Mouse (Mus musculus): ENCODE measurements around the gene Prpsap2. TPM values are rescaled to one million over a fixed set of nuclear protein-coding genes. Genes with fewer than 3 reads are reported as not detected.

The Prpsap2 gene
- total RNA-seq, 4 experiments from 2014 or later: 45.1 to 52.9 (median 48.2) TPM

DNA sequence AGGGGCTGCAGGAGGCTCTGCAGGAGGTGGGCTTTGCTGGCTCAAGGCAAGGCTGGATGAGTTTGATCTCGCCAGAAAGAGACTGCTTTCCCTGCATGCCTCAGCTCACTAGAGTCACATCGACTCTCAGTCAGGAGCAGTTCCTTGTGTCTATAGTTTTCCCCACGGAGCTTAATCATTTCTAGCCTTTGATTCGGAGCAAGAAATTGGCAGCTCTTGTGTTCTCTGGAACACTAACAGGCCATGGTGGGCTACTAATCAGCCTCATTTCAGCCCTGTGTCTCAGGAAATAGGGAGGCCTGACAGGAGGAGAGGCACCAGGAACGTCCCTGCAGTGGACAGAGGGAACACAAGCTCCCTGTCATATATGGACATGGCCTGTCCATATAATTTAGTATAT is 43.9 kb downstream of the Prpsap2 start:
- DNase-seq (ENCODE audit: low spot score in 2 of 2): no peak

DNA sequence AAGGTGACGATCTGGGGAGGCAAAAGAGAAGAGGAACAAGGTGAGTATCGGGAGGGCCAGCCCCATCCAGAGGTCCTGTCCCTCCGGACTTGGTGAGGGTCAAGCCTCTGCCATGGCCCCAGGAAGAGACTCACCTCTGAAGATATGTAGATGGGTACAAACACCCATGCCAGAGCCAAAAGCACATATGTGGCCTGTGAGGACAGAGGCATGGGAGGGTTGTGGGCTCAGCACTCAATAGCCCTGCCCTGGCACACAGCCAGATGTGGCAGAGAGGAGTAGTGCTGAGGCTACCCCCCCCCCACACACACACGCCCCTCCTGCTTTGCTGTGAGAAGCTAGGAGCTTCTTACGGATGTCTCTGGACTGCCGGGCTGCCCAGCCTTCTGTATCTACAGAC is 46.8 kb downstream of the Prpsap2 start:
- DNase-seq (ENCODE audit: low spot score in 2 of 2): no peak

DNA sequence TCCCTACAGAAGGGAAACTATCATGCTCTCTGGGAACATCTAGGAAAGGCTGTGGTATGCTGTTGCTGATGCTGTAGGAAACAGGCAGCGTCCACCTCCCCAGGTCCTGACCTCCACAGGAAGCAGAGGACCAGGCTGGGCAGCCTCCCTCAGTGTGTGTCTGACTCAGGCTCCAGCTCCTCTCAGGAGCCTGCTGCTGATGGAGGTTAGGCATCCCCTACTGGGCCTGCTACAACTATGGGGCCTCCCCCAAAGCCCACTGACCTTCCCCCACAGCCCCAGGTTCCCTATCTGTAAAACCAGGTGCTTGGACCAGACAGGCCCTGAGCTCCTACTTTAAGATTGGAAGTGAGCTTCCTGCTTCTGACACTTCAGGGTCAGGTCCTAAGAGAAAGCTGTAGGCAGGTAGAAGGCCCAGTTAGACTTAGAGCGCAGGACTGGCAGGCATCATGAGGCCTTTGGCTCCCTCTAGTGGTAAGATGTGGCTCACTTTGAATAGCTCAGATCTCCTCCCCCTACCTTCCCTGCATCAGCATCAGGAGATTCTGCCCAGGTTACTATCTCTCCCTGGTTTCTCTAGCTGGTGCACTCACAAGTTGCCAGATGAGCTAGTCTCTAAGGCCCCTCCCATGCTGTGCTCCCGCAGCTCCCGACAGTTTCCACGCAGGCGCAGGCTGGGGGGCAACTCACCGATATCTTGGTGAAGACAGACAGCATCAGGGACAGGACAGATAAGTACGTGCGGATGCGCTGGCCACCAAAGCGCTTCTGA is 47.4 kb downstream of the Prpsap2 start:
- DNase-seq (ENCODE audit: low spot score in 2 of 2): peak; percentile 48 to 77

DNA sequence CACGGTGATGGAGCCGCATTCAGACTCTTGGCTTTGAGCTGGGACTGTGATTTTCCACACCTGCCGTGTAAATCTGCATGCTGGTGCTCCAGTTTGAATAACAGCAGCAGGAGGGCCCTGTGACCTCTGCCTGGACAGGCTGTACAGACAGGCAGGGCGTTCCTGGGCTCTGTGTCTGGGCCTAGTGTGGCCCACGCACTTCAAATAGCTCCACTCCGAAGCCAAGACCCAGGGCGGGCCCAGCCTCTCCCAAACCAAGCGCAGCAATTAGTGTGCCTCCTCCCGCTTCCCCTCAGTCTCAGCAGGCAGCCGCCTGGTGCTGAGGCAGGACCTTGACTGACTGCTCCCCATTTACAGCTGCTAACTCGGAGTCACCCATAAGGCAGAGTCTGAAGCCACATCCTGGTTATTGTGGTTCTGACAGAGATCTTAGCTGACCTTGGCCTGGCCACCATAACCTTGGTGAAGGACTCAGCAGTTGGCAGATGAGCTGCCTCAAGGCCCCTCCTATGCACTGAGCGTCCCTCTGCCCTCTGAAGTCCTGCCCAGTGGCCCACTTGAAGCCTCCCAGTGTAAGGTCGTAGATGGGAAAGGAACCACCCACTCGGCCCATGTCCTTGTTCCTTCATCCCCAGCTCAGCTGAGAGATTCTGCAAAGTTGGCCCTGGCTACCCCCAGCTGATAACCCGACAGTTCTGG is 48.6 kb downstream of the Prpsap2 start:
- no peak for DNase-seq (ENCODE audit: low spot score in 2 of 2)

DNA sequence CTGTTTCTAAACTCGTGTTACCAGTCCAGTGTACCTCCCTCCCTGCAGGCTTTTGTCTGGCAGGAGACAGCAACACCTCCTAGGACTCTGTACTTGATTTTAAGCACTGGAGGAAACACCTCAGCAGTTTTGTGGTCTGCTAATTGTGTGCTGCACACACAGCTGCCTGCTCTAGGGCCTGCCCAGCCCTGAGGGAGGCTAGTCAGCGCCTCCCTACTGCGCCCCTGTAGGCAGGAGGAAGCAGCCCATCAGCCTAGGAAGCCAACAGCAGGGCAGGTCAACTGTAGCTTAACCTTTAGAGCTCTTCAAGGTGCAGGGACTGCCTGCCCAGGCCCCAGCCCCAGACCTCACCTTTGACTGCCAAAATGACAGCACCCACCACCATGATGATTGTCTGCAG is 53.0 kb downstream of the Prpsap2 start:
- no peak for DNase-seq (ENCODE audit: low spot score in 2 of 2)

DNA sequence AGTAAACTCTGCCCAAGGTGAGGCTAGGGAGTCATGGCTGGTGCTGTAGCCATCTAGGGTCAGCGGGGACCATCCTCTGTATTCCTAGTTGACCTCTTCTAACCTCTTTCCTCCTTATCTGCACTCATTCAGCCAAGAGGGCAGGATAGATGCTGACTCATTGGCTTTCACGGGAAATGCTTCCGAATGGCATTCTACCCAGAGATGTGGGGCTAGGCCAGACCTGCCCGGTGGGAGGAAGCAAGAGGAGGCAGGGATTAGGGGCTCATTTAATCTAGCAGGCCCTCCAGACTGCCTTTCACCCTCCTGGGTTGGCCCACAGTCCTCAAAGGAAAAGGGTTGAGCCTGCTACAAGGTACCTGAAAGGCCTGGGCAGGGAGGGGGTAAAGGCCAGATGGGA is 55.7 kb downstream of the Prpsap2 start:
- no peak for DNase-seq (ENCODE audit: low spot score in 2 of 2)

DNA sequence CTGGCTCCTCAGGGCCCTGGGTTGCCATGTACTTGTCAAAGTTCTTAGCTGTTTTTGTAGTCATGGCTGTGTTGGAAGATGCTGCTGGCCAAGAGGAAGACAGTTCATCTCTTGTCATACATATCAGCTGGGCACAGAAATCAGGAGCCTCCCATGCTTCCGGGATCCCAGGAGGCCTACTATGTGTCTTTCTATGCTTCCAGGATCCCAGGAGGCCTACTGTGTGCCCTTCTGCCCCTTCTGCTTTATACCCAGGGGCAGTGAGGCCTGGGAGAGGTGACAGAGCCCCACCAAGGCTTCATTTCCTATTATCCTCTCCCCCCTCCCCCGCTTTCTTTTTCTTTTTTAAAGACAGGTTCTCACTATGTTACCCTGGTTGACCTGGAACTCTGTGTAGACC is 56.3 kb downstream of the Prpsap2 start:
- DNase-seq (ENCODE audit: low spot score in 2 of 2): no peak

DNA sequence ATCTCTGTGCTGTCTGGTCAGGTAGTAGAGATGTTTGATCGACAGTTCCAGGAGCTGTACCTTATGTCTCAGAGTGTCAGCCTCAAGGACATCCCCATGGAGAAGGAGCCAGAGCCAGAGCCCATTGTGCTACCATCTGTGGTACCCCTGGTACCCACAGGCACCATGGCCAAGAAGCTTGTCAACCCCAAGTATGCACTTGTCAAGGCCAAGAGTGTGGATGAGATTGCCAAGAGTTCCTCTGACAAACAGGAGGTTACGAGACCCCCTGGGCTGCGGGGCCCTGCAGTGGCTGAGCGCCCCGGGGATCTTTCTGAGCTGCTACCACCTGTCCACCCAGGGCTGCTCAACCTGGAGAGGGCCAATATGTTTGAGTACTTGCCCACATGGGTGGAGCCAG is 59.4 kb downstream of the Prpsap2 start:
- no peak for DNase-seq (ENCODE audit: low spot score in 2 of 2)

DNA sequence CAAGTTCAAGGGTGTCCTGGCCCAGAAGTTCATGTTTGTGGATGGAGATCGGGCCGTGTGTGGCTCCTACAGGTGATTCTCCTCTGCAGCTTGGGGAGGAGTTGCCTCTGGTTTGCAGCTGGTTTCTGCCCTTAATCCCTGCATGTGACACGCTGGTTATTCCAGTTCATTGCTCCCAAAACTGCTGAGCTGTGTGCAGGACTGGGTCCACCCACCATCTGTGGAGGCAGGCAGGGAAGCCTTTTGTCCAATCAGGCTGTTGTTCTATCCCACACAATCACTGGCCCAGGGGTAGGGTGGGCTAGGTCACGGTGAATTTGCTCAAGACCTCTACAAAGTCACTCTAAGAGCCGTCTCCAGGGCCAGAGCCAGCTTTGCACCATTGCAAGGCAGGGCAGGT is 60.2 kb downstream of the Prpsap2 start:
- no peak for DNase-seq (ENCODE audit: low spot score in 2 of 2)

DNA sequence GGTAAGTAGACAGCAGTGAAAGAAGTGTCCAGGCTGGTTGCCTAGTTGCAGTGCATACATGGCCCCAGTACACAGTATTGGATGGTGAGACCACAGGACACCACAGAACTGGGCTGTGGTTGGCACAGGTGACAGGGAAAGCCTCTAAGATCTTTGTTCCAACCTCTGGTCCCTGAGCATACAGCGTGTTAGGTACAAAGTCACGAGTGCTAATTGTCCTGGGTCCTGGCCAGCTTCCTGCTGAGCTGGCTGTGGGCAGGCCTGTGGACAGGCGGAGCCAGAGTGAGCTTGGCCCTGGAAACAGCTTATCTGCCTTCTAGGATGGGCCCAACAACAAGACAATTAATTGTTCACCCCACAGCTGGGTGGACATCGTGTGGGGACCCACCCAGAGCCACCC is 62.0 kb downstream of the Prpsap2 start:
- DNase-seq (ENCODE audit: low spot score in 2 of 2): no peak

DNA sequence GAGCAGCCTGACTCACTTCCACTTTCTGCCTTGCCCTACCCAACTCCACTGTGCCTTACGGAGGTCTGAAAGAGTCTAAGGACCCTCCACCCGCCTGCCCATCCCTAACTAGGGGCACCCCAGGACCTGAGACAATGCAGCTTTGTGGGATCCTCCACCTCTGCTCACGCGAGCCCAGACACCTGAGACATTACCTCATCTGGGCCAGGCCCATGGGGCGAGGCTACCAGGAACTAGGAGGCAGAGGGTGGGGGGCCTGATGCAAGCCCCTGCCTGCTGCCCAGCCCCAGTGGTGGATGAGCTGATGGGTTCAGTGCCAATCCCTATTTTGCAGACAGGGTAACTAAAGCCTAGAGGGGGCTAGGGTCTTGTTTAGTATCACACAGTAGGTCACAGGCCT is 62.4 kb downstream of the Prpsap2 start:
- no peak for DNase-seq (ENCODE audit: low spot score in 2 of 2)

DNA sequence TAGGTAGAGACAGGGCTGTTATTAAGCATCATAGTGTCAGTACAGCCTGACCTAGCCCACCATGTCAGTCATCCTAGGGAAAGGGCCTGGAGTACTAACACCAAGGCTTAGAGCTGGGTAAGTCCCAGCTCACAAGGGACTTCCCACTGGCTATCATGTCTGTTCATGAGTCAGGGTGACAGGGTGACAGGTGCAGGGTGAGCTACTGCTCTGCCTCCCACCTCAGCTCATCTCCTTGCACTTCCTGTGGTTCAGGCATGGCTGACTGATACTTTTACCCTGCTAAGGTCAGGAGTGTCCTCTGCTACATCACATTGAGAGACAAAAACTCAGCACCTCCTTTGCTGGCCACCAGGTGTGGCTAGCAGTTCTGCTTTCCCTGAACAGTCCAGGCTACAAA is 63.0 kb downstream of the Prpsap2 start:
- DNase-seq (ENCODE audit: low spot score in 2 of 2): no peak

DNA sequence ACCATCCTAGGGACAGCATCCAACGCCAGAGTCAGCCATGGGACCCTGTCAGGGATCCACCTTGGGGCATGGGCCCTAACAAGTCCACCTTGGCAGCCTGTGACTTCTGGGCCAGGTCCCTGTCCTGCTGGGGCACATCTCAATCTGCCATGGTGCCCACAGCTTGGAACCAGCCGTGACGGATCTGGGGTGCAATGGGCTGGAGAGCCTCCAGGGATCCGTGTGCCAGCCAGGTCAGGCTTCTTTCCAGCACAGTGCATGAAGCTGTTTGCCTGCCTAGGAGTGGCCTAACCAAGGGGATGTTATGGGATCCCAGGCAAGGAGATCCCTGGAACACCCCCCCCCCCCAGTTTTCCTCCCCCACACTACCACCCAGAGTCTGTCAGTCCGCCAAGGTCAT is 68.9 kb downstream of the Prpsap2 start:
- DNase-seq (ENCODE audit: low spot score in 2 of 2): no peak

DNA sequence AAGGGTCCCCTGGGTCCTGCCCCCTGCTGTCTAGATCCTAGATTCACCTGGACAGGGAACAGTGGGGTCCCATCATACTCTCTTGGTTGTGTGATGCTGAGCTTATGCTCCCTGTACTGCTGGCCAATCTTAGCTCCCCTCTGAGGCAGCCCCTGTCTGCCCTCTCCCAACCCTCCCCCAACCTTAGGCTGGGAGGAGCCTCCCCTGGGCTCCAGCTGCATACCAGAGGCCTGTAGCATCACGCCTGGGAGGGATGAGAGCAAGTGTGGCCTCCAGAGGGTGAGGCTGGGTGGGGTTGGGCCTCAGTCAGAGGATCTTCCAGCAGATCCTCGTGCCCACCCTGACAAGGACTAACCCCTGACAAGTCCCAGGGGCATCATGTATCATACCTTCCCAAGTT is 74.3 kb downstream of the Prpsap2 start:
- DNase-seq (ENCODE audit: low spot score in 2 of 2): no peak

DNA sequence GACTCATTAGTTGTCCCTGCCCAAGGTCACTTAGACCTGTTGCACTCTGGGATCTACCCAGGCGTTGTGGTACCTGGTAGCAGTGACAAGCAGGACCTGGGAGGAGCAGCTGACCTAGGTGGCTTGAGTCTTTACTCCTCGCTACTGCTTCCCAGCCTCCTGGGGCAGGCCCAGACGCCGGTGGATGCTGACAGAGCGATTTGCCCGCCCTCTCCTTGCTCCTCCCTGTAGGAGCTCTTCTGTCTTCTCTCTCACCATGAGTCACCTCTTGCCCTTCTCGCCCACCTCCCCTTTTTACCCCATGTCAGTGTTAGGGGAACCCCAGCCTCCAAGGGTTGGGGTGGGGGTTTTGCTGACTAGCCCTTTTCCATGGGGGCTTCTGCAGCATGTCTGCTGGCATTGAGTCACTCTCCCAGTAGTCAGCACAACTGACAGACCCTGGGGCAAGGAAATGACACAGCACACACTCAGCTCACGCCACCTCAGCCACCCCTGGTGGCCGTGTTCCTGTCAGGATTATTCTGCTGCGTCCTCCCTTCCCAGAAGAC is 74.9 kb downstream of the Prpsap2 start:
- no peak for DNase-seq (ENCODE audit: low spot score in 2 of 2)

DNA sequence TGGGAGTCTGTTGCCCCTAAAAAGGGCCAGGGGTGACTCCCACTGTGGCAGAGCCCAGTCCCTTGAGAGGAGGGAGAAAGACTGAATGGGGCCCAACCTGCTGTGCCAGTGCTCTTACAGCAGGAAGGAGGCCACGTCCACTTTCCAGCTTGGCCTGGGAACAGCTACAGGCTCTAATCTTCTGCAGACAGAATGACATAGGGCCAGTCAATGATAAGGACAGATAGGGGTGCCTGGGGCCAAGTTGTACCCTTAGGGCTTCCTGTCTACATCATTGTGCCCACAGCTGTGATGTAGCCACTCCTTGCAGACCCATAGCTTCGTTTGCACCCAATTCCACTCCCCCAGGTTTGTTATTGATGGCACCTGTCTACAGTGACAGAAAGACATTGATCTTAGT is 75.7 kb downstream of the Prpsap2 start:
- DNase-seq (ENCODE audit: low spot score in 2 of 2): no peak

DNA sequence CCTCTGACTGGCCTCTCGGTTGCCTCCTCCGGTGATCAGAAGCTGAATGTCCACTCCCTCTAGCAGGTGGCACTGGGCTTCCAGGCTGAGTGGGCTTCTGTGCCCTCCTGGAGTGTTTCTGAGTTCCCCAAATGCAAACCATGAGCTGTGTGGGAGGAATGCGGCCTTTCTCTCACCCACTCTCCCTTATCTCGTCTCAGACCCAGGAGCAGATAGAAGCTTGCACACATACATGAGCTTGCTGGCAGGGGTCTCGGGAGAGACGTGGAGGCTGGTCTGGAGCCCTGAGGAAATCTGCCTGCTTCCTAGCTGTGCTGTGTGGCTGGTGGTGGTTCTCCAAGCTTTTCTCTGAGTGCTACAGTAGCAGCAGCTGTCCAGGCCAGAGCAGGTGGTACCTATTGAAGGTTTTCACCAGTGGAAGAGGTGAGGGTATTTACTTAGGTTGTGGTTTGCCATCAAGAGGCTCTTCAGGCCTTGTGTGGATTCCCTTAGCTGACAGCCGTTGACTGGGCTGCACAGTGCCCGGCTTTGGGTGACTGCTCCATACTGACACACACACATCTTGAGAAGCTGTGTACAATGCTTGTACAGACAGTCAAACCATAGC is 76.7 kb downstream of the Prpsap2 start:
- no peak for DNase-seq (ENCODE audit: low spot score in 2 of 2)

DNA sequence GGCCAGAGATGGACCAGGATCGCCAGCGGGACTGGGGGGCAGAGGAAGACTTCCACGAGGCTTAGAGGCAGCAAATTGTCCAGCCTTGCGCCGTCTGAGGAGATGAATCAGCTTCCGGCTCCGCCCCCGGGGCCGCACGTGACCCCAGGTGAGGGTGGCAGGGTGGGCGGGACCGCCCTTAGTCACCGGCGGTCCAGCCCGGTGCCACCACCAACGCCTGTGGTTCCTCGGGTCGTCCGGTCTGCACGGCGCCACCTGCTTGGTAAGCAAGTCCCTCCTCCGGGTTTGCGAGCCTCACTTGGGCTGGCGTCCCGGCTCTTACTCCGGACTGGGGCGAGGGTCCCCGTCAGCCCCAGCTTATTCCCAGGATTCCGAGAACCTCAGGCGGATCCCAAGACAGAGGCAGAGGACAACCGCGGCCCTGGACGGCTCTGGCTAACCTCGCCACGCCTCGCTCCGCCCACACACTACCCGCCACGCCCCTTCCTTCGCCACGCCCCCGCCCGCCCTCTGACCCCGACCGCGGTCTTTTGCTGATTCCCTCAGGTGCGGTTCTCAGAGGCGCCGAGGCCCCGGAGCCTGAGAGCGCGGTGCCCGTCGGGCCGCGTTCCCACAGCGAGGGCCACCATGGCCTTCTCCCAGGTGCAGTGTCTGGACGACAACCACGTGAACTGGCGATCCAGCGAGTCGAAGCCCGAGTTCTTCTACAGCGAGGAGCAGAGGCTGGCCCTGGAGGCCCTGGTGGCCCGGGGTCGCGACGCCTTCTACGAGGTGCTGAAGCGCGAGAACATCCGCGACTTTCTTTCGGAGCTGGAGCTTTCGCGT is 77.8 kb downstream of the Prpsap2 start, which contains the start of gene Fam83g:
Gene Fam83g, plus strand, starts transcription at position 185 of the 825 bp plus-strand sequence.
- no peak for DNase-seq (ENCODE audit: low spot score in 2 of 2)

All from layer of hippocampus, adult 8-10 months (tissue).